Mouse (Mus musculus) liver, embryonic 16.5 days (tissue): ENCODE results near the gene Cpm. TPM values are rescaled to one million over a fixed set of nuclear protein-coding genes. Genes with fewer than 3 reads are reported as not detected.
"Not testable (repeated sequence)": the region's sequence is repeated elsewhere in the genome, so short reads cannot be mapped to it uniquely, and the experiment has no call there.

Experiments used
- ATAC-seq: fragments of 200-750 bp; cut with Nextera tagmentation; 2 replicates; pipeline ENCODE4 v1.8.0; 2017; ENCODE audit warnings: low read depth, mild to moderate bottlenecking, moderate number of reproducible peaks, moderate library complexity
- H3K27ac ChIP-seq: fragments of 300-500 bp; sonication (generic); 2 replicates; pipeline ENCODE4 v1.5.1; 2014; ENCODE audit warnings: mild to moderate bottlenecking, low read length
- H3K27me3 ChIP-seq: fragments of 300-500 bp; sonication (generic); 2 replicates; pipeline ENCODE4 v1.6.1; 2014; ENCODE audit warnings: low read depth, low read length, mixed read lengths; ENCODE audit not compliant: control insufficient read depth, insufficient read depth
- H3K36me3 ChIP-seq: fragments of 300-500 bp; sonication (generic); 2 replicates; pipeline ENCODE4 v1.6.1; 2014; ENCODE audit warnings: mild to moderate bottlenecking; ENCODE audit not compliant: control insufficient read depth, insufficient read depth
- H3K4me1 ChIP-seq: fragments of 300-500 bp; sonication (generic); 2 replicates; pipeline ENCODE4 v1.6.1; 2014; ENCODE audit warnings: low read depth, low read length, mixed read lengths; ENCODE audit not compliant: control insufficient read depth
- H3K4me2 ChIP-seq: fragments of 300-500 bp; sonication (generic); 2 replicates; pipeline ENCODE4 v1.6.1; 2014; ENCODE audit warnings: low read depth, low read length, mixed read lengths
- H3K4me3 ChIP-seq: fragments of 300-500 bp; sonication (generic); 2 replicates; pipeline ENCODE4 v1.5.1; 2014; ENCODE audit warnings: low read depth, mild to moderate bottlenecking, low read length
- H3K9ac ChIP-seq: fragments of 300-500 bp; sonication (generic); 2 replicates; pipeline ENCODE4 v1.6.1; 2014; ENCODE audit warnings: low read depth, low read length
- H3K9me3 ChIP-seq: fragments of 300-500 bp; sonication (generic); replicated peaks from 2 replicates; pipeline ENCODE4 v1.6.1; 2016; ENCODE audit warnings: low read length; ENCODE audit not compliant: control insufficient read depth
- WGBS: fragments of 180-500 bp; shearing (Covaris S2); extraction: QIAGEN DNeasy Blood & Tissue Kit; methylation state at CpG from one replicate; pipeline ENCODE4 v1.1.7; 2014; ENCODE audit not compliant: insufficient replicate concordance; 5-methylcytosine and 5-hydroxymethylcytosine counted together
- polyA plus RNA-seq: library from polyadenylated mRNA; unstranded; fragments of >200 nt; fragmentation: Nextera tagmentation; extraction: Ambion mirVana; gene quantifications from 2 replicates; pipeline ENCODE4 v1.2.1, GENCODE M21; 2015

The Cpm gene
- polyA plus RNA-seq, 1 experiment from 2014 or later: 61.6 TPM

- H3K27me3 ChIP-seq: no peaks in the 10 kb centered on the region
- no peaks in the 10 kb centered on the region for H3K9me3 ChIP-seq
- peak within 1 kb of the TSS; percentile 91 for H3K9ac ChIP-seq
- peak within 1 kb of the TSS; percentile 82 for H3K4me2 ChIP-seq
- peaks cover 12% of the 10 kb centered on the region for H3K4me1 ChIP-seq
- peak within 1 kb of the TSS; percentile 93 for H3K27ac ChIP-seq
- WGBS: under 1% methylated on average over 52 of the region's 52 CpGs
- peak within 1 kb of the TSS; percentile 73 for H3K4me3 ChIP-seq
- ATAC-seq: peak; percentile 89
- H3K36me3 ChIP-seq: peaks cover 5% of the 10 kb centered on the region
Measured at GRCm38 (mm10) chr10:117710604-117711141, 81.4 kb downstream of the Cpm start, which contains the start of gene Mdm2. Gene Mdm2 (minus strand): TSS chr10:117710758.

GRCm38 (mm10) chr10:117711408-117711807 lies 82.1 kb downstream of the Cpm start:
- peak overlapping the region; percentile 72 for H3K9ac ChIP-seq
- H3K4me2 ChIP-seq: peak overlapping the region; percentile 82
- peaks cover 12% of the 10 kb centered on the region for H3K4me1 ChIP-seq
- H3K27me3 ChIP-seq: no peaks in the 10 kb centered on the region
- peaks cover 5% of the 10 kb centered on the region for H3K36me3 ChIP-seq
- no peaks in the 10 kb centered on the region for H3K9me3 ChIP-seq
- 67% methylated on average over 5 of the region's 5 CpGs for WGBS
- peak overlapping the region; percentile 81 for H3K27ac ChIP-seq
- no peak for ATAC-seq
- H3K4me3 ChIP-seq: peak overlapping the region; percentile 73

GRCm38 (mm10) chr10:117712191-117712754 lies 83.0 kb downstream of the Cpm start:
- ATAC-seq: no peak
- no peaks in the 10 kb centered on the region for H3K9me3 ChIP-seq
- no peak overlapping the region for H3K4me3 ChIP-seq
- 71% methylated on average over 9 of the region's 9 CpGs for WGBS
- H3K27me3 ChIP-seq: no peaks in the 10 kb centered on the region
- H3K4me2 ChIP-seq: no peak overlapping the region
- no peaks in the 10 kb centered on the region; the same call in 1 of the 2 replicates for H3K36me3 ChIP-seq
- H3K9ac ChIP-seq: no peak overlapping the region
- no peak overlapping the region for H3K27ac ChIP-seq
- peaks cover 10% of the 10 kb centered on the region for H3K4me1 ChIP-seq

GRCm38 (mm10) chr10:117712871-117713270 lies 83.6 kb downstream of the Cpm start:
- no peak overlapping the region for H3K27ac ChIP-seq
- H3K36me3 ChIP-seq: no peaks in the 10 kb centered on the region; the same call in 1 of the 2 replicates
- no peaks in the 10 kb centered on the region for H3K27me3 ChIP-seq
- no peak for ATAC-seq
- no peaks in the 10 kb centered on the region for H3K9me3 ChIP-seq
- H3K4me3 ChIP-seq: no peak overlapping the region
- no peak overlapping the region for H3K4me2 ChIP-seq
- H3K9ac ChIP-seq: no peak overlapping the region
- 74% methylated on average over 9 of the region's 9 CpGs for WGBS
- peaks cover 12% of the 10 kb centered on the region for H3K4me1 ChIP-seq

- Histone ChIP-seq H3K4me2 (no peak overlapping the region), H3K9ac (no peak overlapping the region), H3K4me3 (no peak overlapping the region), H3K27ac (no peak overlapping the region), H3K4me1 (peaks cover 12% of the 10 kb centered on the region), H3K36me3 (no peaks in the 10 kb centered on the region; the same call in 1 of the 2 replicates), H3K9me3 (no peaks in the 10 kb centered on the region), H3K27me3 (no peaks in the 10 kb centered on the region)
- 85% methylated on average over 8 of the region's 8 CpGs for WGBS
- no peak for ATAC-seq
Measured at GRCm38 (mm10) chr10:117713466-117713865, 84.2 kb downstream of the Cpm start.

- no peak overlapping the region for H3K4me2 ChIP-seq
- peaks cover 8% of the 10 kb centered on the region for H3K4me1 ChIP-seq
- H3K36me3 ChIP-seq: no peaks in the 10 kb centered on the region
- ATAC-seq: no peak
- no peaks in the 10 kb centered on the region for H3K9me3 ChIP-seq
- no peaks in the 10 kb centered on the region for H3K27me3 ChIP-seq
- WGBS: 64% methylated on average over 3 of the region's 3 CpGs
- no peak overlapping the region for H3K27ac ChIP-seq
- H3K4me3 ChIP-seq: no peak overlapping the region
- no peak overlapping the region for H3K9ac ChIP-seq
Measured at GRCm38 (mm10) chr10:117714048-117714545, 84.8 kb downstream of the Cpm start.

GRCm38 (mm10) chr10:117714928-117715500 lies 85.7 kb downstream of the Cpm start:
- Histone ChIP-seq H3K9me3 (no peaks in the 10 kb centered on the region), H3K36me3 (no peaks in the 10 kb centered on the region), H3K9ac (no peak overlapping the region), H3K27ac (no peak overlapping the region), H3K4me2 (no peak overlapping the region), H3K4me1 (peaks cover 8% of the 10 kb centered on the region), H3K4me3 (no peak overlapping the region), H3K27me3 (no peaks in the 10 kb centered on the region)
- ATAC-seq: no peak
- WGBS: 42% methylated on average over 4 of the region's 4 CpGs

GRCm38 (mm10) chr10:117715654-117716053 lies 86.4 kb downstream of the Cpm start:
- not testable (repeated sequence) for H3K4me1 ChIP-seq, H3K4me2 ChIP-seq, H3K9me3 ChIP-seq, H3K36me3 ChIP-seq, H3K9ac ChIP-seq, H3K27me3 ChIP-seq, H3K27ac ChIP-seq, H3K4me3 ChIP-seq, ATAC-seq
- WGBS: 65% methylated on average over 1 of the region's 1 CpGs

GRCm38 (mm10) chr10:117716686-117717085 lies 87.4 kb downstream of the Cpm start:
- no peaks in the 10 kb centered on the region for H3K27me3 ChIP-seq
- WGBS: 66% methylated on average over 3 of the region's 3 CpGs
- H3K36me3 ChIP-seq: no peaks in the 10 kb centered on the region

More at GRCm38 (mm10) chr10:117716686-117717085, 87.4 kb downstream of the Cpm start:
- Histone ChIP-seq H3K4me3 (no peak overlapping the region), H3K9ac (no peak overlapping the region), H3K27ac (no peak overlapping the region), H3K4me2 (no peak overlapping the region), H3K9me3 (no peaks in the 10 kb centered on the region), H3K4me1 (peaks cover 2% of the 10 kb centered on the region)
- ATAC-seq: no peak
